Mouse (Mus musculus) inflammation-experienced regulatory T-cells, adult 16 weeks (primary cell): Measurements from ENCODE around the gene Habp4. TPM values are rescaled to one million over a fixed set of nuclear protein-coding genes. Genes with fewer than 3 reads are reported as not detected.

Source experiments
- polyA plus RNA-seq: library from polyadenylated mRNA; unstranded; fragments of 100-300 nt; shearing (Covaris generic); gene quantifications from one replicate; pipeline ENCODE4 v1.2.1, GENCODE M21; 2017

The Habp4 gene
- 3.4 TPM for polyA plus RNA-seq

GRCm38 (mm10) chr13:64161548-64161915, at the start of gene Habp4:
Gene Habp4, plus strand, starts transcription at chr13:64161824.

GRCm38 (mm10) chr13:64128858-64129615, 32.6 kb upstream of the Habp4 start, which contains the start of gene Slc35d2:
Gene Slc35d2, minus strand, starts transcription at chr13:64129368.

DNA sequence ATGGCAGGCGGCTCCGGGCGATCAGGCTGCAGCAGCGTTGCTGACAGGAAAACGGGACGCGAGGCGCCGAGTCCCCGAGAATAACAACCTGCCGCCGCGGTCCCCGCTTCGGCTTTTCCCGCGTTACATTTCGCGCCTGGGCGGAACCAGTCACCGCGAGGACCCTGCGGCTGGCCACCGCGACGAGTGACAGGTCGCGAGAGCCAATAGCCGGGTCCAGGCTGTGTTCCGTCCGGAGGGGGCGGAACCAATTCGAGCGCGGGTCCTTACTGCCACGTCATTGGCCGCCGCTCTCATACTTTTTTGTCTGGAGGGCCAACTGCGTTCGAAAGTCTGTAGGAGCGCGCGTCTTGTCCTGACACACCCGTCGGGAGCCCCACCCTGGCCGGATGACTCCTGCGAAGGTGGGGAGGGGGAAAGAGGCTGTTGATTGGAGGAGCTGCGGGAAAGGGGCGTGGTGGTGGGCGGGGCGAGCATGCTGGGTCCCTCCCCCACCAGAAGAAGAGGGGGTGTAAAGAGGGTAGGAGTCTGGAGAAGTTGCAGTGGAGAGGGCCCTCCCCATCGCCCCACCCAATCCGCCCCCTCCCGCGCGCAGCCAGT, 8.4 kb upstream of the Habp4 start, which contains the start of gene Zfp367:
Gene Zfp367, minus strand, starts transcription at position 120 of the 600 bp plus-strand sequence.

Other genes with a start within 250 kb of the Habp4 start
- gene Hsd17b3, start 72.6 kb upstream of the Habp4 start, polyA plus RNA-seq: not detected
- 31.5 TPM for gene Slc35d2, start 32.5 kb upstream of the Habp4 start, polyA plus RNA-seq
- 8.1 TPM for gene Zfp367, start 8.6 kb upstream of the Habp4 start, polyA plus RNA-seq
- gene Cdc14b, start 113.5 kb downstream of the Habp4 start, polyA plus RNA-seq: 6.8 TPM
- gene Aaed1, start 150.9 kb downstream of the Habp4 start, polyA plus RNA-seq: 8.6 TPM
- 15.7 TPM for gene Ctsl, start 209.1 kb downstream of the Habp4 start, polyA plus RNA-seq